Mouse (Mus musculus) right cerebral cortex, postnatal 25 days (tissue): ENCODE results near the gene Pigu.

ENCODE experiments used
- DNase-seq: peaks from one replicate; pipeline ENCODE4 v3.0.0; 2022

Gene Pigu

GRCm38 (mm10) chr2:155357686-155358399, 613 bp upstream of the Pigu start:
- DNase-seq = peak; percentile 5

- DNase-seq = no peak
Measured at GRCm38 (mm10) chr2:155354402-155354801, 2.8 kb downstream of the Pigu start.

- DNase-seq = no peak
Measured at GRCm38 (mm10) chr2:155346670-155347069, 10.6 kb downstream of the Pigu start.

GRCm38 (mm10) chr2:155340166-155340565, 17.1 kb downstream of the Pigu start:
- DNase-seq = no peak

- DNase-seq = no peak
Measured at GRCm38 (mm10) chr2:155336254-155336653, 21.0 kb downstream of the Pigu start.

- no peak for DNase-seq
Measured at GRCm38 (mm10) chr2:155335231-155335630, 22.0 kb downstream of the Pigu start.

GRCm38 (mm10) chr2:155333421-155333820, 23.8 kb downstream of the Pigu start:
- DNase-seq = no peak

- no peak for DNase-seq
Measured at GRCm38 (mm10) chr2:155331351-155331750, 25.9 kb downstream of the Pigu start.

GRCm38 (mm10) chr2:155330811-155331210, 26.4 kb downstream of the Pigu start:
- no peak for DNase-seq

- no peak for DNase-seq
Measured at GRCm38 (mm10) chr2:155329707-155330106, 27.5 kb downstream of the Pigu start.

- DNase-seq = no peak
Measured at GRCm38 (mm10) chr2:155328906-155329305, 28.3 kb downstream of the Pigu start.

- DNase-seq = no peak
Measured at GRCm38 (mm10) chr2:155327906-155328305, 29.3 kb downstream of the Pigu start.

GRCm38 (mm10) chr2:155326001-155326400, 31.2 kb downstream of the Pigu start:
- no peak for DNase-seq

- DNase-seq = no peak
Measured at GRCm38 (mm10) chr2:155320596-155320995, 36.6 kb downstream of the Pigu start.

GRCm38 (mm10) chr2:155318618-155319017, 38.6 kb downstream of the Pigu start:
- no peak for DNase-seq

GRCm38 (mm10) chr2:155313671-155314070, 43.6 kb downstream of the Pigu start:
- no peak for DNase-seq

GRCm38 (mm10) chr2:155308936-155309592, 48.2 kb downstream of the Pigu start:
- DNase-seq = no peak

GRCm38 (mm10) chr2:155299563-155299962, 57.7 kb downstream of the Pigu start:
- no peak for DNase-seq

- no peak for DNase-seq
Measured at GRCm38 (mm10) chr2:155295453-155295852, 61.8 kb downstream of the Pigu start.

GRCm38 (mm10) chr2:155293946-155294345, 63.3 kb downstream of the Pigu start:
- no peak for DNase-seq

GRCm38 (mm10) chr2:155293382-155293781, 63.8 kb downstream of the Pigu start:
- no peak for DNase-seq

GRCm38 (mm10) chr2:155290066-155290465, 67.2 kb downstream of the Pigu start:
- no peak for DNase-seq

GRCm38 (mm10) chr2:155287456-155288250, 69.6 kb downstream of the Pigu start:
- no peak for DNase-seq

GRCm38 (mm10) chr2:155285744-155286143, 71.5 kb downstream of the Pigu start:
- DNase-seq = no peak
